Mouse (Mus musculus): ENCODE measurements around the gene Loxl4.

DNA sequence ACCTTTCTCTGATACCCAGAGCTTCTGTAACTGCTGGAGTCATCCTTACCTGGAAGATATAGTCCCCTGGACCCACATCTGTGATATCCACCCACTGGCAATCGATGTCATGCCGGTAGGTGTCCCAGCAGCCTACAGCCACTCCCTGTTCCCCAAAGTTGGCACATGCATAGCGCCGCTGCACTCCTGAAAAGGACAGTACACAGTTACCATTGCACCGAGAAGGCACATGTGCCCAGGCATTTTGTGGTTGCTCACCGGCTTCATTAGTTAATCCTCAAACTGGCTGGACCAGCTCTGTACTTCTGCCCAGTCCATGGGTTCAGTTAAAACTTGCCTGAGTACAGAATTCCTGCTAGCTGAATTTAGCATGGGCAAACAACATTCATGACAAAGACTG, 14.7 kb downstream of the Loxl4 start:
- no peak for TF ChIP-seq CTCF (IDR thresholded peaks at IDR 0.05; ENCODE audit: extremely low read depth, insufficient read depth, low read length)
- TF ChIP-seq POLR2A (IDR thresholded peaks at IDR 0.05; ENCODE audit: extremely low read depth, insufficient read depth, low read length) = no peak
